Mouse (Mus musculus) large intestine, adult 2 months (tissue): ENCODE data around the gene Nsg2. TPM values are rescaled to one million over a fixed set of nuclear protein-coding genes. Genes with fewer than 3 reads are reported as not detected.

Experiments used
- DNase-seq: peaks from one replicate; pipeline ENCODE4 v3.0.0-alpha.2; 2012; ENCODE audit warnings: low read depth, low spot score
- WGBS: fragments of 180-500 bp; shearing (Covaris S2); methylation state at CpG from one replicate; pipeline ENCODE4 v1.1.7; 2018; 5-methylcytosine and 5-hydroxymethylcytosine counted together
- polyA plus RNA-seq: library from polyadenylated mRNA; depleted of rRNA; stranded (reverse); fragments of >200 nt; gene quantifications from 2 replicates; pipeline ENCODE4 v1.2.3, GENCODE M21; 2012

The Nsg2 gene
- polyA plus RNA-seq, 1 experiment: 5.1 TPM

- DNase-seq: no peak
Observed at GRCm38 (mm10) chr11:32010663-32010970, 10.4 kb downstream of the Nsg2 start.

GRCm38 (mm10) chr11:32011867-32012603 lies 11.8 kb downstream of the Nsg2 start:
- WGBS: 76% methylated on average over 9 of the region's 9 CpGs
- DNase-seq: no peak

More at GRCm38 (mm10) chr11:32010663-32010970, 10.4 kb downstream of the Nsg2 start:
- WGBS: 39% methylated on average over 5 of the region's 5 CpGs

- 81% methylated on average over 4 of the region's 4 CpGs for WGBS
- no peak for DNase-seq
Observed at GRCm38 (mm10) chr11:32013014-32013427, 12.8 kb downstream of the Nsg2 start.

- DNase-seq: no peak
- 56% methylated on average over 1 of the region's 1 CpGs for WGBS
Observed at GRCm38 (mm10) chr11:32013561-32013960, 13.3 kb downstream of the Nsg2 start.

GRCm38 (mm10) chr11:32018201-32018600 lies 17.9 kb downstream of the Nsg2 start:
- DNase-seq: no peak
- WGBS: 71% methylated on average over 4 of the region's 4 CpGs

GRCm38 (mm10) chr11:32020031-32020965 lies 20.0 kb downstream of the Nsg2 start:
- WGBS: 36% methylated on average over 8 of the region's 8 CpGs
- DNase-seq: no peak

GRCm38 (mm10) chr11:32026634-32027033 lies 26.4 kb downstream of the Nsg2 start:
- WGBS: 74% methylated on average over 5 of the region's 5 CpGs
- DNase-seq: no peak

GRCm38 (mm10) chr11:32027474-32028342 lies 27.4 kb downstream of the Nsg2 start:
- no peak for DNase-seq
- 73% methylated on average over 7 of the region's 7 CpGs for WGBS

- WGBS: 64% methylated on average over 3 of the region's 3 CpGs
- DNase-seq: no peak
Observed at GRCm38 (mm10) chr11:32028605-32029004, 28.3 kb downstream of the Nsg2 start.

- WGBS: 91% methylated on average over 5 of the region's 5 CpGs
- no peak for DNase-seq
Observed at GRCm38 (mm10) chr11:32029356-32029755, 29.1 kb downstream of the Nsg2 start.

GRCm38 (mm10) chr11:32031396-32031795 lies 31.1 kb downstream of the Nsg2 start:
- peak; percentile 46 for DNase-seq
- 30% methylated on average over 4 of the region's 4 CpGs for WGBS

- WGBS: 59% methylated on average over 9 of the region's 9 CpGs
- DNase-seq: no peak
Observed at GRCm38 (mm10) chr11:32032053-32032452, 31.8 kb downstream of the Nsg2 start.

GRCm38 (mm10) chr11:32035831-32036230 lies 35.6 kb downstream of the Nsg2 start:
- DNase-seq: no peak
- WGBS: 82% methylated on average over 5 of the region's 5 CpGs

- no peak for DNase-seq
- 45% methylated on average over 4 of the region's 4 CpGs for WGBS
Observed at GRCm38 (mm10) chr11:32039656-32040055, 39.4 kb downstream of the Nsg2 start.

GRCm38 (mm10) chr11:32057389-32057788 lies 57.1 kb downstream of the Nsg2 start:
- 91% methylated on average over 11 of the region's 11 CpGs for WGBS
- DNase-seq: no peak

GRCm38 (mm10) chr11:32057861-32058260 lies 57.6 kb downstream of the Nsg2 start:
- WGBS: 91% methylated on average over 13 of the region's 13 CpGs
- no peak for DNase-seq

GRCm38 (mm10) chr11:32061020-32061419 lies 60.8 kb downstream of the Nsg2 start:
- DNase-seq: no peak
- 61% methylated on average over 2 of the region's 2 CpGs for WGBS

GRCm38 (mm10) chr11:32061874-32062273 lies 61.6 kb downstream of the Nsg2 start:
- WGBS: 87% methylated on average over 10 of the region's 10 CpGs
- DNase-seq: no peak

- DNase-seq: no peak
- 57% methylated on average over 10 of the region's 10 CpGs for WGBS
Observed at GRCm38 (mm10) chr11:32063775-32064510, 63.7 kb downstream of the Nsg2 start.
